Mouse (Mus musculus) kidney, postnatal 10 days (tissue): ENCODE measurements around the gene Ksr2.

ENCODE experiments used
- DNase-seq: peaks from one replicate; pipeline ENCODE4 v3.0.0; 2021; ENCODE audit warnings: mixed read lengths

The Ksr2 gene

GRCm38 (mm10) chr5:117486092-117486491 is 72.3 kb downstream of the Ksr2 start:
- no peak for DNase-seq

- no peak for DNase-seq
Observed at GRCm38 (mm10) chr5:117488155-117488554, 74.4 kb downstream of the Ksr2 start.

- DNase-seq = no peak
Observed at GRCm38 (mm10) chr5:117488670-117489325, 75.0 kb downstream of the Ksr2 start.

GRCm38 (mm10) chr5:117492933-117493863 is 79.4 kb downstream of the Ksr2 start:
- no peak for DNase-seq

DNA sequence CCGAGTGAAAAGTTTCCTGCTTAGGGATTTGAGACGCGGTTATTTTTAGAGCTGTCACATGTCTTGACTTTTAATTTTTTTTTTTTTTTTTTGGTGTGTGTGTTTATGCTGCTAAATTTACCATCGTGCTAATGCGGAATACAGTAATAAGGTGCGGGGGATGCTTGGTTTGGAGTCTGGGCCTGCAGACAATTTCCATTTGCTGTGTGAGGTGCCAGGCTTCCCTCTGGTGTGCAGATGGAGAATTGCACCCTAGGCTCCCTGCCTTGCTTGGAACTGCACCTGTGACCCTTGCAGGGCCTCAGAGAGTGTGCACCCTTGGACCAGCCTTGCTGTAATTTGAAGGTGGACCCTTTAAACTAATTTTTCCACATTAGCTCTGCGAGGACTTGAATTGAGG is 80.1 kb downstream of the Ksr2 start:
- DNase-seq = peak; percentile 79

DNA sequence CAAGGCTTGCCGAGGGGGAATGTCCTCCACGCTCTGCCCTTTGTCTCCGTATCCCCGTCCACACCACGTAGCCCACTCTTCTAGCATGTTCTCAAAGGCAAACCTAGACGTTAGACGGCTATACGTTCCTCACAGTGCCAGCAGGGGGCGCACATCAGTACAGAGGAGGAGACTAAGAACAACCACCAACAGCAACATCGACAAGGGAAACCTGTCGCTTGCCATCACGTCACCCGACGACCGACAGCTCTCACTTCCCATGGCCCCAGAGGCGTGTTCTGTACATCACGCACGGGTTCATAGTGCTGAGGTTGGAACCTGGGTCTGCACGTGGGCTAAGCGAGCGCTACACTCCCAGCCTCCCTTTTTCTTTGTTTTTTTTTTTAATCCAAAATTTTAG is 83.3 kb downstream of the Ksr2 start:
- DNase-seq = peak; percentile 34

DNA sequence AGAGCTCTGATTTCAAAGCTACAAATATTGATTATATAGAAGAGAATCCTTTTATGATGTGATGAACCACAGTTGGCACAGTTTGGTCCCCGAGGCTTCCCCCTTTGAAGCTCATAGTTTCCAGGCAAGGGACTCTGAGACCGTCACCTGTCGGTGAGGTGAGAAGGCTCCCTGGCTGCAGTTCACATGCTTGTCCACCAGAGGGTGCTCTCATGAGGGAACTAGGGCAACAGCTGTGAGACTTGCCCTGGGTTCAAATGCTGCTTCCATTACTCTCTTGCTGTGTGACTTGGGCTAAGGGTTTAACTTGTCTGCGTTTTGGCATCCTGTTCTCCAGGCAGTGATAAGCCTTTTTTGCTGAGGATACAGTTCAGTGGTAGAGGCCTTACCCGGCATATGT is 88.8 kb downstream of the Ksr2 start:
- no peak for DNase-seq

- DNase-seq = no peak
Observed at GRCm38 (mm10) chr5:117504431-117504830, 90.6 kb downstream of the Ksr2 start.

DNA sequence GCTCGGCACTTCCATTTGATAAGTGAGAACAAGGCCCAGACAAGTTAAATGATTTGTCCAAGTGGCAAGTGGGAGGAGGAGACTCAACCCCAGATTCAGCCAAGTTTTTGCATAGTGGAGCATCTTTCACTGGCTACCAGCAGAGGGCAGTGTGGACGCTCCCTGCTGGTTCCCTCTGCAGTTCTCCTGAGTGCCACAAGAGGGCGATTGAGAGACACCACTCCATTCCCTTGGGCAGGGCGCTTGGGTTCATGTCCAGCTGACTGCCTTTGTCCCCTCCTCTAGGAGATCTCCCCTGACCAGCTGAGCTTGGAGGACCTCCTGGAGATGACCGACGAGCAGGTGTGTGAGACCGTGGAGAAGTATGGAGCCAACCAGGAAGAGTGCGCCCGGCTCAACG is 91.4 kb downstream of the Ksr2 start:
- DNase-seq = peak; percentile 83

- no peak for DNase-seq
Observed at GRCm38 (mm10) chr5:117505769-117506168, 92.0 kb downstream of the Ksr2 start.

GRCm38 (mm10) chr5:117506406-117506805 is 92.6 kb downstream of the Ksr2 start:
- DNase-seq = peak; percentile 80

- DNase-seq = peak; percentile 68
Observed at GRCm38 (mm10) chr5:117509511-117510375, 95.9 kb downstream of the Ksr2 start.

- DNase-seq = no peak
Observed at GRCm38 (mm10) chr5:117510864-117511263, 97.1 kb downstream of the Ksr2 start.

- DNase-seq = no peak
Observed at GRCm38 (mm10) chr5:117515396-117515795, 101.6 kb downstream of the Ksr2 start.

- no peak for DNase-seq
Observed at GRCm38 (mm10) chr5:117515861-117516260, 102.1 kb downstream of the Ksr2 start.

DNA sequence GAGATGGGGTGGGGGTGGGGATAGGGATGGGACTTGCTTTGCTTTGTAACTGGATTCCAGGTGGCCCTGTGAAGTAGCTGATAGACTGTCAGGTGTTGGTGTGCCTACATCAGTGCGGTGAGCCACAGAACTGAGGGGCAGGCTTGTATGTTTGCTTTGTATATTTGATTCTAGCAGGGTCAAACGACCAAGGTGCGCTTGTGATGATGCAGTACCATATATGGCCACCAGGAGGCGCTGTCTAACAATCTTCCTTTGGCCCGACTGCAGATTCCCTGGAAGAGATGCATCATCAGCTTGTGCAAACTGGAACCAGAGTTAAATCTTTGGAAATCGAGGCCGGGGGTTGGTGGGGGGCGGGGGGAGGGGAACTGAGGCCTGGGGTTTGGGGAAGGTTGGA is 102.8 kb downstream of the Ksr2 start:
- peak; percentile 80 for DNase-seq

DNA sequence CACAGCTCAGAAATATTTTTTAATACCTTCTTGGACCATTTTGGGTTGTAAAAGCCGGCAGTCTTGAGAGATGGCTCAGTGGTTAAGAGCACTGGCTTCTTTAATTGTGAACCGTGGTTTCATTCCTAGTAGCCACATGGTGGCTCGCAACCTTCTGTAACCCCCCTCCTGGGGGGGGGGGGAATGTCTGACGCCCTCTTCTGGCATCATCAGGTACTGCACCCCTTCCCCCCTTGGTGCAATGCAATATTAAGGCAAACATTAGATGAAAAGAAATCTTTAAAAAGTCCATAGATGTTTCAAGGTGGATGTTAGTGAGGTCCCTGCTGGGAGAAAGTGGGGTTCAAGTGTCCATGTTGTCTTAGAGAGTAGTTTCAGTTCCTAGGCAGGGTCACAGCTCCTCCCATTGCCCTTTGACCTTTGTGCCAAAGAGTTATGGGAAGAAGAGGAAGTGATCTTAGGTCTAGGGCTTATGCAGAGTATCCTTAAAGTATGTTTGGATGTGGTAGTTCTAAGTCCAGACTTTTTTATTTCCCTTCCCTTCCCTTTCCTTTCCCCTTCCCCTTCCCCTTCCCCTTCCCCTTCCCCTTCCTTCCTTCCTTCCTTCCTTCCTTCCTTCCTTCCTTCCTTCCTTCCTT is 106.2 kb downstream of the Ksr2 start:
- DNase-seq = no peak

DNA sequence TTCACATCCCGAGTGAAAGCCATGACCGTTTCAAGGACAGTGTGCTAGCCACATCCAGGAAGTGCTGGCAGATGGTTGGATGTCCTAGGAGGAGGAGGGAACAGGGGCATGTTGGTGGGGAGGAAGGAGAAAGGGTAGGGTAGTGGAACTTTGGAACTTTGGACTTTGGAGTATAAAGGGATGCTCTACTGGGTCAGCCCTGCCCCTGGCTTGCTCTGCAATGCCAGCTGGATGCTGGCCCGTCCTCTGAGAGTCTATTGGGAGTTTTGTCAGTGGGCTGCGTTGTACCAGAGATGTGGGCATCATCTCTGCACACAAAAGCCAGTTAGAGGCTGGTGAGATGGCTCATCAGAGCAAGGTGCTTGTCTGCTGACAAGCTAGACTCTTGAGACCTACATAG is 107.4 kb downstream of the Ksr2 start:
- no peak for DNase-seq

GRCm38 (mm10) chr5:117521701-117522100 is 107.9 kb downstream of the Ksr2 start:
- DNase-seq = no peak

GRCm38 (mm10) chr5:117522471-117522870 is 108.7 kb downstream of the Ksr2 start:
- DNase-seq = no peak

GRCm38 (mm10) chr5:117523010-117523409 is 109.2 kb downstream of the Ksr2 start:
- DNase-seq = no peak

- DNase-seq = no peak
Observed at GRCm38 (mm10) chr5:117530991-117531390, 117.2 kb downstream of the Ksr2 start.

- DNase-seq = no peak
Observed at GRCm38 (mm10) chr5:117539221-117539620, 125.4 kb downstream of the Ksr2 start.
